Mouse (Mus musculus): ENCODE data around the gene Dvl2. TPM values are rescaled to one million over a fixed set of nuclear protein-coding genes. Genes with fewer than 3 reads are reported as not detected.

Dvl2 gene
- polyA plus RNA-seq, 1 experiment from 2014 or later = 17.9 TPM

DNA sequence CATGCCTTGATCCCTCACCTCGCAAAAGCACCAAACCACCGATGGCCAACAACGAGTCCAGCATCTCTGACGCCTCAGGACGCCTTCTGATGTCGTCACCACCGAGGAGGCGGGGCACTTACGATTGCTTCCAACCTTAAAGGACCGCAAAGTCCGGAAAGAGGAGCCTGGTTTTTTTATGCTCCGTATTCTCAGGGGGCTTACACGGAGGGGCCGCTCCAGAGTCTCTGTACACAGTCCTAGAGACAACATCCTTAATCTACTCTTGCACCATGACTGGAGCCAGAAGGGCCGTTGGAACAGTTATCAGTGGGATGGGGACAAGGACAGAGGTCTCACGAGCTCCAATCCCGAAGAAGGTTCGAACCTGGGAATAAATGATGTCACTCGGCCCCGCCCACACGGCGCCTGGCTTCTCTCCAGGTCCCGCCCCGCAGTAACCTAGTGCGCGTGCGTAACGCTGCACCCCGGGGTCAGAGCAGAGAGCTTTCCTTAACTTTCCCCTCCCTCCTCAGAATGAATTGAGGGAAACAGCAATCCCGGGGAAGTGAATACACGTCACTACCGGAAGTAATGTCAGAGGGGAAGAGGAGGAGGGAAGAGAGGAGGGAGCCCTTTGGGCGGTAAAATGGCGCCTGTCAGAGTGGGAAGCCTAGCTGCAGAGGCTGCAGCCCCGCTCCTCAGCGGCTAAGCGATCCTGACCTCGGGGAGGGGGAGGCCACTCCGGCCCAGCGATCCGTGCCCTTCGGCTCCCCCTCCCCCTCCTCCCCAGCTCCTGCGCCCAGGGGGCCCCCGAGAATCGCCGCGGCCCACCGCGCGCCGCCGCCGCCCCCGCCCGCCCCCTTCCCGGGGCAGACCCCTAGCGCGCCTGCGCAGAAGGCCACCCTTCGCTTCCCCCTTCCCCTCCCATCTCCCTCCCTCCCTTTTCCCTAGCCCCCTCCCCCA is 19.9 kb upstream of the Dvl2 start:
- H3K4me2 ChIP-seq (replicated peaks) = peak overlapping the region; percentile 72
- DNase-seq (ENCODE audit: low spot score) (peak; percentile 100), ATAC-seq (ENCODE audit: low FRiP score) (peak; percentile 94)
- H3K4me1 ChIP-seq (replicated peaks; ENCODE audit: control insufficient read depth, insufficient read depth, low read length) = peaks cover 27% of the 10 kb centered on the region
- WGBS = under 1% methylated on average over 33 of the region's 60 CpGs
- H3K9me3 ChIP-seq (ENCODE audit: control insufficient read depth, low read length) = no peaks in the 10 kb centered on the region
- peaks cover 39% of the 10 kb centered on the region for H3K36me3 ChIP-seq (replicated peaks; ENCODE audit: control insufficient read depth, insufficient read depth)
- H3K4me3 ChIP-seq (replicated peaks; ENCODE audit: low read length) = peak overlapping the region; percentile 100
- H3K27ac ChIP-seq = peak overlapping the region; percentile 100
- H3K9ac ChIP-seq = peak overlapping the region; percentile 100
- H3K27me3 ChIP-seq (ENCODE audit: control insufficient read depth, insufficient read depth, low read length) = no peaks in the 10 kb centered on the region

DNA sequence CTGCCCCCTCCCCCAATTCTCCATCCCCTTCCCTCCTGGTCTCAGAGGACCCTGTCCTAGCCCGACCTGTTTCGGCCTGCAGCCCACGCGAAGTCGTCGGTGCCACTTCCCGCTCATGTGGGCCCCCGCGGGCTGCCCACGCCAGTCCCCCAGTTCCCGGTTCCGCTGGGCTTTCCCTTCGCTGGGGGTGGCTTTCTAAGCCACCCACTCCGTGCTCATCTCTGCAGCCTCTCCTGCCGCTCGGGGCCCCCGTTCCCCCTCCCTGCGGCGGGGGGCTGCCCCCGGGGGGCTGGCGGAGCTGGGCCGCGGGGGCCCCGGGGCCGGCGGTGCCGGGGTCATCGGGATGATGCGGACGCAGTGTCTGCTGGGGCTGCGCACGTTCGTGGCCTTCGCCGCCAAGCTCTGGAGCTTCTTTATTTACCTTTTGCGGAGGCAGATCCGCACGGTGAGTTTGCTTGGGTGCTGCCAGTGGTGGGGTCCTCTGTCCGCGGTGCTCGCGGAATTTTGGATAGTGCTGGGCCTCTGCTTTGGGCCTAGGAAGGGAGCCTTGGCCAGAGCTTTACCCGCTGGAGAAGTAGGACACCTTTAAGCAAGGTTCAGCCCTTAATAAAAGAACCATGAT is 19.1 kb upstream of the Dvl2 start, which contains the start of gene Ctdnep1:
Gene Ctdnep1, plus strand, starts transcription at position 16 of the 622 bp plus-strand sequence.
- no peaks in the 10 kb centered on the region for H3K9me3 ChIP-seq (ENCODE audit: control insufficient read depth, low read length)
- peaks cover 27% of the 10 kb centered on the region for H3K4me1 ChIP-seq (replicated peaks; ENCODE audit: control insufficient read depth, insufficient read depth, low read length)
- H3K27ac ChIP-seq = peak within 1 kb of the TSS; percentile 100
- H3K36me3 ChIP-seq (replicated peaks; ENCODE audit: control insufficient read depth, insufficient read depth) = peaks cover 39% of the 10 kb centered on the region
- H3K4me3 ChIP-seq (replicated peaks; ENCODE audit: low read length) = peak within 1 kb of the TSS; percentile 100
- H3K9ac ChIP-seq = peak within 1 kb of the TSS; percentile 100
- H3K27me3 ChIP-seq (ENCODE audit: control insufficient read depth, insufficient read depth, low read length) = no peaks in the 10 kb centered on the region
- WGBS = under 1% methylated on average over 35 of the region's 43 CpGs
- peak within 1 kb of the TSS; percentile 72 for H3K4me2 ChIP-seq (replicated peaks)
- ATAC-seq (ENCODE audit: low FRiP score) (peak; percentile 41; the same call in 1 of the 2 replicates), DNase-seq (ENCODE audit: low spot score) (no peak)

DNA sequence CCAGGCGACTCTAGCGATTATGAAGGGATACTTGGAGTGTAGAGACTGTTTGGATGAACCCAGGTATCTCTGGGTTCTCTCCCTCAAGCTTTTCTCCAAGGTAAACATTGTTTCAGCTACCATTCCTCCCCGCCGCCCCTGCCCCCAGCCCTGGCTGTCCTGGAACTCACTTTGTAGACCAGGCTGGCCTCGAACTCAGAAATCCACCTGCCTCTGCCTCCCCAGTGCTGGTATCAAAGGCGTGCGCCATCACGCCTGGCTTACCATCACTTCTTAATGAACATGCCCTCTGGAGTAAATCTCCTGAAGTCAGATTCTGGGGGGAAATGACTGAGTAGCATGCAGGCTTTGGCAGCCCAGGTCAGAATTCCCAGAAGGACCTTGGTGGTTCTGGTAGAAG is 18.2 kb upstream of the Dvl2 start, which contains the start of gene Elp5:
Gene Elp5, minus strand, starts transcription at position 293 of the 400 bp plus-strand sequence.
- 63% methylated on average over 8 of the region's 8 CpGs for WGBS
- H3K4me3 ChIP-seq (replicated peaks; ENCODE audit: low read length) = peak within 1 kb of the TSS; percentile 100
- ATAC-seq (ENCODE audit: low FRiP score) (no peak), DNase-seq (ENCODE audit: low spot score) (no peak)
- peaks cover 27% of the 10 kb centered on the region for H3K4me1 ChIP-seq (replicated peaks; ENCODE audit: control insufficient read depth, insufficient read depth, low read length)
- H3K36me3 ChIP-seq (replicated peaks; ENCODE audit: control insufficient read depth, insufficient read depth) = peaks cover 41% of the 10 kb centered on the region
- peak within 1 kb of the TSS; percentile 100 for H3K9ac ChIP-seq
- H3K4me2 ChIP-seq (replicated peaks) = peak within 1 kb of the TSS; percentile 72
- H3K9me3 ChIP-seq (ENCODE audit: control insufficient read depth, low read length) = no peaks in the 10 kb centered on the region
- H3K27me3 ChIP-seq (ENCODE audit: control insufficient read depth, insufficient read depth, low read length) = no peaks in the 10 kb centered on the region
- H3K27ac ChIP-seq = peak within 1 kb of the TSS; percentile 100

DNA sequence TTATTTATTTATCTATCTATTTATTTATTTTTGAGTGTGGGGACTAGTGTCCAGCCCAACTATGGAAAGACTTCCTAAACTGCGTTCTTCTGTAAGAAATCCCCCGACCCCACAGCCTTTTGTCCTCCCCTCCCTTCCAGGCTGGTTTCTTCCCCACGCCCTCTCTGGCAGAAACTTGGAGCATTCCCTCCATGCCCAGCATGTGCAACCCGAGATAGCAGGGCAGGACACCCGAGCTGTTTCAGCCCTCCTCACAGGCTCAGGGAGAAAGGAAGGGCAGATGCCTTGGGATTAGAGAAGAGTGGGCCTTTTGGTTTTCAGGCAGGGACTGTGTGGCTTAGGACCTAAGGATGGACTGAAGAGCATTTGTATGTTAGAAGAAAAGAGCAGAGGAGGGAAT is 17.5 kb upstream of the Dvl2 start:
- no peak for ATAC-seq (ENCODE audit: low FRiP score)

DNA sequence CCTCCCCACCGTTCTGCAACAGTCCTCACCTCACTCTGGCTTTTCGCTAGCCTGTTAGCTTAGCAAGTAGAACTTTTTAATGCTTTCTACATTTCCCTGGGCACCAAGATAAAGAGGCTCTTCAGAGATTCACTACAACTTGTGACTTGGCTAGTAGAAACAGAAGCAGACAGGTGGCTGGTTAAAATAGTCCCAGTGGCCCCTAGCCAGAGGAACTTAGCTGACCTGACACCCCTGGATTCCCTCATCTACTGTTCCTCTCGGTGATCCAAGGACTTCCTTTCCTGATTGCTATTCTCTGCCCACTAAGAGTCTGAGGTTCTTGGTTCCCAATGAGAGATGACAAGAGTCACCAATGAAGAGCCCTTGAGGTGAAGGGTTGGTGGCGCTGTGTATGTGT is 17.0 kb upstream of the Dvl2 start:
- peaks cover 27% of the 10 kb centered on the region for H3K4me1 ChIP-seq (replicated peaks; ENCODE audit: control insufficient read depth, insufficient read depth, low read length)
- WGBS = 91% methylated on average over 4 of the region's 4 CpGs
- no peak overlapping the region for H3K27ac ChIP-seq
- peak overlapping the region; percentile 100; the same call in 1 of the 2 replicates for H3K9ac ChIP-seq
- no peaks in the 10 kb centered on the region for H3K27me3 ChIP-seq (ENCODE audit: control insufficient read depth, insufficient read depth, low read length)
- ATAC-seq (ENCODE audit: low FRiP score) = no peak
- 0 out of 2 replicates have a peak overlapping the region, but pooled peaks have one; percentile 100 for H3K4me3 ChIP-seq (replicated peaks; ENCODE audit: low read length)
- peak overlapping the region; percentile 72 for H3K4me2 ChIP-seq (replicated peaks)
- no peak for DNase-seq (ENCODE audit: low spot score)
- no peaks in the 10 kb centered on the region for H3K9me3 ChIP-seq (ENCODE audit: control insufficient read depth, low read length)
- peaks cover 48% of the 10 kb centered on the region for H3K36me3 ChIP-seq (replicated peaks; ENCODE audit: control insufficient read depth, insufficient read depth)

More for the DNA sequence above, 17.5 kb upstream of the Dvl2 start:
- Histone ChIP-seq H3K9me3 (ENCODE audit: control insufficient read depth, low read length) (no peaks in the 10 kb centered on the region), H3K36me3 (replicated peaks; ENCODE audit: control insufficient read depth, insufficient read depth) (peaks cover 43% of the 10 kb centered on the region), H3K9ac (peak overlapping the region; percentile 100), H3K27me3 (ENCODE audit: control insufficient read depth, insufficient read depth, low read length) (no peaks in the 10 kb centered on the region), H3K4me3 (replicated peaks; ENCODE audit: low read length) (peak overlapping the region; percentile 100; the same call in 1 of the 2 replicates), H3K4me1 (replicated peaks; ENCODE audit: control insufficient read depth, insufficient read depth, low read length) (peaks cover 27% of the 10 kb centered on the region), H3K27ac (no peak overlapping the region), H3K4me2 (replicated peaks) (peak overlapping the region; percentile 72)
- WGBS = 50% methylated on average over 5 of the region's 5 CpGs
- no peak for DNase-seq (ENCODE audit: low spot score)

DNA sequence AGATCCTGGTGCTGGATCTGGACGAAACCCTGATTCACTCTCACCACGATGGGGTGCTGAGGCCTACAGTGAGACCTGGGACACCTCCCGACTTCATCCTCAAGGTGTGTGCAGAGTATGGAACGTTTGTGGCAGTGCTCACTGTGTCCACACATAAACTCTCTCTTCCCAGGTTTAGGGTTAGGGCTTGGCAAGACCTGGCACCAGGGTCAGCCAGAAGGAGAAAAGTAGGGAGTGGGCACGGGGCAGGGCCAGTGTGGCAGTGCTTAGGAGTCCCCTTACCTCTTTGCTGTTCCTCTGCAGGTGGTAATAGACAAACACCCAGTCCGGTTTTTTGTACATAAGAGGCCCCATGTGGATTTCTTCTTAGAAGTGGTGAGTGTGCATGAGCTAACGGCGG is 16.0 kb upstream of the Dvl2 start:
- Histone ChIP-seq H3K27ac (no peak overlapping the region), H3K9ac (no peak overlapping the region), H3K4me2 (replicated peaks) (no peak overlapping the region), H3K4me3 (replicated peaks; ENCODE audit: low read length) (no peak overlapping the region), H3K27me3 (ENCODE audit: control insufficient read depth, insufficient read depth, low read length) (no peaks in the 10 kb centered on the region), H3K36me3 (replicated peaks; ENCODE audit: control insufficient read depth, insufficient read depth) (peaks cover 58% of the 10 kb centered on the region), H3K4me1 (replicated peaks; ENCODE audit: control insufficient read depth, insufficient read depth, low read length) (peaks cover 20% of the 10 kb centered on the region), H3K9me3 (ENCODE audit: control insufficient read depth, low read length) (no peaks in the 10 kb centered on the region)
- DNase-seq (ENCODE audit: low spot score) (no peak), ATAC-seq (ENCODE audit: low FRiP score) (no peak)
- WGBS = 91% methylated on average over 8 of the region's 8 CpGs

DNA sequence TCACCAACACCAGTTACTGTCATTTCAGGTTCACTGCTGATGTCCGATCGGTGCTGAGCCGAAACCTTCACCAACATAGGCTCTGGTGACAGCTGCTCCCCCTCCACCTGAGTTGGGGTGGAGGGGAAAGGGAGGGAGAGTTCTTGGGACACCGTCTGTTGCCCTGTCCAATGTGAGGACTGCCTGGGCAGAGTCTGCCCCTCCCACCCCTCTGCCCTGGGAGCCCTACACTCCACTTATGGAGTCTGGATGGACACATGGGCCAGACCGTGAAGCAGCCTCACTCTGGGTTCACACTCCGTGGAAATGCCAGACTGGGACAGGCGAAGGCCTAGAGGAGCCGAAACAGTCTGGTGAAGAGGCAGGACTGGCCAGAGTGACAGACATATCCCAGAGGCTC is 10.4 kb upstream of the Dvl2 start:
- Histone ChIP-seq H3K9me3 (ENCODE audit: control insufficient read depth, low read length) (no peaks in the 10 kb centered on the region), H3K36me3 (replicated peaks; ENCODE audit: control insufficient read depth, insufficient read depth) (peaks cover 72% of the 10 kb centered on the region), H3K27me3 (ENCODE audit: control insufficient read depth, insufficient read depth, low read length) (no peaks in the 10 kb centered on the region), H3K9ac (no peak overlapping the region), H3K27ac (no peak overlapping the region), H3K4me2 (replicated peaks) (no peak overlapping the region), H3K4me3 (replicated peaks; ENCODE audit: low read length) (no peak overlapping the region), H3K4me1 (replicated peaks; ENCODE audit: control insufficient read depth, insufficient read depth, low read length) (peaks cover 9% of the 10 kb centered on the region)
- no peak for DNase-seq (ENCODE audit: low spot score)
- 96% methylated on average over 8 of the region's 8 CpGs for WGBS
- no peak for ATAC-seq (ENCODE audit: low FRiP score)

DNA sequence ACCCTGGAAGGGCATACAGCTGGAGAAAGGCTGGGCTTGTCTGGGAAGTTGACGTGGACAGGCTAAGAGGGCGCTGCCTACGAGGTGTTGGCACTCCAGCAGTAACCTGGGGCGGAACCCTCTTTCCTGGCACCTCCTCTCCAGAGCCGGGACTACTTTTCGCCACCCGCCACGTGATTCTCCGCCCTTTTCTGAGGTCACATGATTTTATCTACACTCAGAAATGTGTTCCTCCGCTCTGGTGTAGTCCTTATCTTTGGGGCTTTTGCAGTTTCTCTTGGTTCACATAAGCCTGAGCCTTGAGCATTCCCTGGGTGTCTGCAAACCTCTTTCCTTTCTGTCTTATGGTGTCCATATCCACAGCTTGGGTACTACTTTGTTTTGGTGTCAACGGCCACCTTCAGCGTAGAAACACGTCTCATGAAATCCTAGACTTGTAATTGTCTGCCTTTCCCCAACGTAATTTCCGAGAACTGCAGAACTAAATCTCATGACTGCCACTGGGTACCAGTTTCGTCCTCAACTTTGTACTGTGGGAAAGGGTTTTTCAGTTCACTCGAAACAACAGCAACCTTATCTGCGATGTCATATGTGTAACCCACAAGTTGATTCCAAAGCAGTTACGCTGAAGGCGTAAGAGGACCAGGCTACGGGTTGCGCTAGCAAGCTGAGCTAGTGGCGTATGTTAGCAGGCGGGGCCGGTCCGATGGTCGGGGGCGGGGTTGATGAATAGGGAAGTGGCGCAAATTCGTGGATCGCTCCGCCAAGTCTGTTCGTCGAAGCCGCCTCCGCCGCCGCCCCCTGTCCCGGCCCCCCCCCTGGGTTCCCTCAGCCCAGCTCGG is 9.3 kb upstream of the Dvl2 start, which contains the start of gene Gabarap:
Gene Gabarap, plus strand, starts transcription at position 294 of the 842 bp plus-strand sequence.
- under 1% methylated on average over 40 of the region's 40 CpGs for WGBS
- Histone ChIP-seq H3K27me3 (ENCODE audit: control insufficient read depth, insufficient read depth, low read length) (no peaks in the 10 kb centered on the region), H3K9me3 (ENCODE audit: control insufficient read depth, low read length) (no peaks in the 10 kb centered on the region), H3K4me2 (replicated peaks) (peak within 1 kb of the TSS; percentile 70), H3K4me3 (replicated peaks; ENCODE audit: low read length) (peak within 1 kb of the TSS; percentile 78), H3K9ac (peak within 1 kb of the TSS; percentile 91), H3K4me1 (replicated peaks; ENCODE audit: control insufficient read depth, insufficient read depth, low read length) (peaks cover 9% of the 10 kb centered on the region), H3K36me3 (replicated peaks; ENCODE audit: control insufficient read depth, insufficient read depth) (peaks cover 62% of the 10 kb centered on the region), H3K27ac (peak within 1 kb of the TSS; percentile 92)
- DNase-seq (ENCODE audit: low spot score) = peak; percentile 98
- peak; percentile 68 for ATAC-seq (ENCODE audit: low FRiP score)
